Mouse (Mus musculus) cerebellum, postnatal 14 days (tissue): ENCODE measurements around the gene Prpf40b.

ENCODE experiments used
- DNase-seq, 2 experiments: peaks; one replicate each; pipeline ENCODE4 v3.0.0; 2021; ENCODE audit warnings: mixed read lengths in 2 of 2

The Prpf40b gene

GRCm38 (mm10) chr15:99333676-99334065 lies 38.8 kb downstream of the Prpf40b start:
- DNase-seq, result peak in 1 of 2 experiments; percentile 45

- DNase-seq, result peak; percentile 41 to 65
Observed at GRCm38 (mm10) chr15:99334500-99334899, 39.6 kb downstream of the Prpf40b start.

GRCm38 (mm10) chr15:99335801-99336320 lies 41.0 kb downstream of the Prpf40b start:
- no peak for DNase-seq

GRCm38 (mm10) chr15:99338916-99339315 lies 44.0 kb downstream of the Prpf40b start:
- no peak for DNase-seq

GRCm38 (mm10) chr15:99339669-99340068 lies 44.8 kb downstream of the Prpf40b start:
- no peak for DNase-seq

- no peak for DNase-seq
Observed at GRCm38 (mm10) chr15:99341102-99341501, 46.2 kb downstream of the Prpf40b start.

- no peak for DNase-seq
Observed at GRCm38 (mm10) chr15:99342194-99342981, 47.5 kb downstream of the Prpf40b start.

GRCm38 (mm10) chr15:99343414-99344147 lies 48.7 kb downstream of the Prpf40b start:
- DNase-seq, result peak; percentile 31 to 42

GRCm38 (mm10) chr15:99344148-99344870 lies 49.4 kb downstream of the Prpf40b start:
- no peak for DNase-seq

GRCm38 (mm10) chr15:99344961-99345360 lies 50.1 kb downstream of the Prpf40b start:
- DNase-seq, result no peak

- DNase-seq, result no peak
Observed at GRCm38 (mm10) chr15:99351610-99352009, 56.7 kb downstream of the Prpf40b start.

- no peak for DNase-seq
Observed at GRCm38 (mm10) chr15:99352306-99352705, 57.4 kb downstream of the Prpf40b start.

- no peak for DNase-seq
Observed at GRCm38 (mm10) chr15:99355660-99356059, 60.8 kb downstream of the Prpf40b start.

GRCm38 (mm10) chr15:99356462-99356861 lies 61.6 kb downstream of the Prpf40b start:
- no peak for DNase-seq

- no peak for DNase-seq
Observed at GRCm38 (mm10) chr15:99358952-99359351, 64.1 kb downstream of the Prpf40b start.

- no peak for DNase-seq
Observed at GRCm38 (mm10) chr15:99364022-99364530, 69.2 kb downstream of the Prpf40b start.

GRCm38 (mm10) chr15:99364921-99365320 lies 70.0 kb downstream of the Prpf40b start:
- DNase-seq, result no peak
